Comparison of ENCODE assay signal across 24 mouse cellular contexts in the genomic region with DNA sequence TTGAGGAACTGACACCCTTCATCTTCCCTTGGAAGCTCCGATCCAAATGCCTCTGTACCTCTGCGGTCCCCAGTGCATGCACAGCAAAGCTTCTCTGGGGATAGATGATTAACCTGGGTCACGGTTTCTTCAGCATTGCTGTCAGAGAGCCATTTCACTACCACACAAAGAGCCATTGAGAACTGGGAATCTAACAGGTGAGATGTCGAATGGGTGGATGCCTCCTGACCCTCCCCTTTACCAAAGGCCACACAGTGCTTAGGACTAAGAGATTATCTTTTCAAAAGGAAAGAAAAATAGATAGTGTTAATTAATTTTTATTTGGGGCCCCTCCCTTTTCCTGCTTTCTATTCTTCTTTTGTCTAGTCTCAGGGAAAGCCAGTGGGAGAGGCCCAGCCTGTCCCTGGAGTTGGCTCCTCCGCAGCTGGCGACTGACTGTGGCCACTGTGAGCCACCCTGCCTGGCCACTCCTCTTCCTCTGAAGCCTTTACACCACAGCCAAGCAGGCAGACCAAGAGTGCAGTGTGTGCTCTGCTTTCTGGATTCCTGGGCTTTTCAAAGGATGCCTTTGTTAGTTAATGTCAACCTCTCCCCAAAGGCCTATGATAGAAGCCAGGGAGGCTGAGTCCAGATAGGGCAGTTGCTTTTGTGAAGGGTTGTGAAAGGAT.
DNase-seq lines count a peak whose midpoint lies in the region.
"Had no signal": no experiment of that assay in that cellular context is flagged by ENCODE, and none has a peak within 500 bp of the region (broad histone marks: within the 10 kb centered on the region; RNA-seq: fewer than 3 reads in every experiment).

No protein-coding gene starts in this region.

- no peaks in the 10 kb centered on the region for H3K9me3 ChIP-seq in limb, embryonic 10.5 days (replicated peaks)
- H3K9me3 ChIP-seq: G1E; heart, embryonic 13.5 days; hindbrain, embryonic 13.5 days; limb, embryonic 12.5 days; liver, embryonic 15.5 days; lung, embryonic 15.5 days; midbrain, embryonic 12.5 days; neural tube, embryonic 13.5 days; stomach, embryonic 15.5 days had no signal

- H3K4me1 ChIP-seq in limb, embryonic 10.5 days = 0 out of 2 replicates have a peak, but pooled peaks cover 5% of the 10 kb centered on the region
- H3K4me1 ChIP-seq: heart, embryonic 13.5 days; hindbrain, embryonic 13.5 days; limb, embryonic 12.5 days; liver, embryonic 15.5 days; lung, embryonic 15.5 days; neural tube, embryonic 13.5 days; stomach, embryonic 15.5 days had no signal

- no peak overlapping the region for H3K4me3 ChIP-seq in limb, embryonic 10.5 days
- H3K4me3 ChIP-seq: erythroblast, embryonic 14.5 days; gastrocnemius, adult 2 months; heart, embryonic 13.5 days; hindbrain, embryonic 13.5 days; limb, embryonic 12.5 days; liver, embryonic 15.5 days; lung, embryonic 15.5 days; midbrain, embryonic 12.5 days; neural tube, embryonic 13.5 days; stomach, embryonic 15.5 days had no signal

- H3K27ac ChIP-seq in limb, embryonic 10.5 days = no peak overlapping the region
- H3K27ac ChIP-seq: gastrocnemius, adult 2 months; heart, embryonic 13.5 days; hindbrain, embryonic 13.5 days; limb, embryonic 12.5 days; liver, embryonic 15.5 days; lung, embryonic 15.5 days; midbrain, embryonic 12.5 days; neural tube, embryonic 13.5 days; stomach, embryonic 15.5 days had no signal

- 87% methylated on average over 6 of the region's 6 CpGs for WGBS in limb, embryonic 10.5 days

- no peaks in the 10 kb centered on the region for H3K27me3 ChIP-seq in limb, embryonic 10.5 days (ENCODE audit: low read depth, poor library complexity, severe bottlenecking)
- H3K27me3 ChIP-seq: heart, embryonic 13.5 days; hindbrain, embryonic 13.5 days; limb, embryonic 12.5 days; liver, embryonic 15.5 days; lung, embryonic 15.5 days; midbrain, embryonic 12.5 days; neural tube, embryonic 13.5 days; Patski; stomach, embryonic 15.5 days had no signal

- DNase-seq in cerebellum, adult 9-11 months = peak; percentile 2
- DNase-seq in cerebellum, postnatal 36 days = no peak
- peak; percentile 5 for DNase-seq in layer of hippocampus, adult 9-11 months
- DNase-seq in layer of hippocampus, adult 9-10 months (ENCODE audit: low spot score) = no peak
- peak; percentile 26 for DNase-seq in R1 (ENCODE audit: low read depth, low spot score)
- peak; percentile 2 for DNase-seq in telencephalon, adult 2 months (ENCODE audit: low read depth, low spot score)
- DNase-seq in limb, embryonic 10.5 days (ENCODE audit: low spot score) = no peak
- DNase-seq in kidney, postnatal 4 days = no peak
- DNase-seq: adrenal gland, postnatal 25 days; gastrocnemius, adult 2 months; gastrocnemius, postnatal 36 days; heart, postnatal 10 days; kidney, adult 2 months had no signal

- no peaks in the 10 kb centered on the region for H3K36me3 ChIP-seq in limb, embryonic 10.5 days
- H3K36me3 ChIP-seq: G1E; heart, embryonic 13.5 days; hindbrain, embryonic 13.5 days; limb, embryonic 12.5 days; liver, embryonic 15.5 days; lung, embryonic 15.5 days; midbrain, embryonic 12.5 days; neural tube, embryonic 13.5 days; stomach, embryonic 15.5 days had no signal

Comparison
In these comparisons a context has a peak if more than half of its experiments do, and no peak if none do; other contexts are left out.
1. DNase-seq: peak in cerebellum, adult 9-11 months (single experiment), layer of hippocampus, adult 9-11 months (single experiment), R1 (single experiment) and telencephalon, adult 2 months (single experiment); none in cerebellum, postnatal 36 days (0 of 2), layer of hippocampus, adult 9-10 months (single experiment), limb, embryonic 10.5 days (single experiment) and kidney, postnatal 4 days (0 of 2).